Mouse (Mus musculus): Measurements from ENCODE around the gene Ptpn9.
A peak's percentile ranks its signal among the peaks of the same experiment; 100 is the strongest.

The Ptpn9 gene

GRCm38 (mm10) chr9:57014766-57015165 lies 20.0 kb downstream of the Ptpn9 start:
- no peak for DNase-seq (ENCODE audit: low spot score in 2 of 2)

DNA sequence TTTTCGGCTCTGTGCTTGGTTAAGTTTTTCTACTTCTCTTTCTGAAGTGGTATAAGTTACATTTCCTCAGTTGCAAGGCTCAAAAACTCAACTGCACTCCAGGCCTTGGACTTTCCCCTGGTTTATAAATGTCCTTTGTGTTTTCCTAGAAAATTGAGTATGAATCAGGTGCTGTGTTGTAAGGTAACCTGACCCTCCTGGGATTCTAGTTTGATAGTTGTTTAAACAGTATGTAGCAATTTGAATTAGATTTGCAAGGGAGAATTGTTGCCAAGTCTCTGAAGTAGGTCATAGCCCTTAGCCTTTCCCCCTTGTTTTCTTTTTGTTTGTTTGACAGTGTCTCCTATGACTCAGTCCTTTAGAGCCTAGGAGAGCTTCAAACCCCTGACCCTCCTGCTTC lies 22.9 kb downstream of the Ptpn9 start:
- DNase-seq (ENCODE audit: low spot score in 2 of 2), result no peak

DNA sequence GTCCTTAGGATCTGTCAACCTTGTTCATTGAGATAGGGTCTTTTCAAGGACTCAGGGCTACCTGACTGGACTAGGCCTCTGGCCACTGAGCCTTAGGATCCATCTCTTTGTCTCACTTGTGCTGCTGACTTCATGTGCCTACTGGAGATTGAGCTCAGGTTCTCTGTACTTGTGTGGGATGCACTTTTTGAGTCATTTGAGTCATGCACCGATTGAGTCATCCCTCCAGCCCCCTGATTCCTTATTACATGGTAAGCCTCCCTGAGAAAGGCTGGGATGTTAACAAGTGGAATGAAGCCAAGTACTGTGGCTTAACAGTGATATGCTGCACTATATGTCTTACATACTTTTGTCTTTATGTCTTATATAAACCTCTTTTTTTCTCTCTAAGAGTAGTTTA lies 37.0 kb downstream of the Ptpn9 start:
- DNase-seq (ENCODE audit: low spot score in 2 of 2), result no peak

GRCm38 (mm10) chr9:57056237-57056636 lies 61.5 kb downstream of the Ptpn9 start:
- peak; percentile 18 to 31 for DNase-seq (ENCODE audit: low spot score in 2 of 2)

GRCm38 (mm10) chr9:57064164-57064563 lies 69.4 kb downstream of the Ptpn9 start:
- DNase-seq (ENCODE audit: low spot score in 2 of 2), result no peak

- no peak for DNase-seq (ENCODE audit: low spot score in 2 of 2)
Measured at GRCm38 (mm10) chr9:57068266-57068665, 73.5 kb downstream of the Ptpn9 start.

GRCm38 (mm10) chr9:57070262-57070661 lies 75.5 kb downstream of the Ptpn9 start:
- DNase-seq (ENCODE audit: low spot score in 2 of 2), result no peak

GRCm38 (mm10) chr9:57070800-57071545 lies 76.2 kb downstream of the Ptpn9 start:
- DNase-seq (ENCODE audit: low spot score in 2 of 2), result no peak

GRCm38 (mm10) chr9:57071801-57072351 lies 77.2 kb downstream of the Ptpn9 start, which contains the start of gene Sin3a:
TSS of gene Sin3a (plus strand) at chr9:57072040.
- peak; percentile 62 to 73 for DNase-seq (ENCODE audit: low spot score in 2 of 2)

DNA sequence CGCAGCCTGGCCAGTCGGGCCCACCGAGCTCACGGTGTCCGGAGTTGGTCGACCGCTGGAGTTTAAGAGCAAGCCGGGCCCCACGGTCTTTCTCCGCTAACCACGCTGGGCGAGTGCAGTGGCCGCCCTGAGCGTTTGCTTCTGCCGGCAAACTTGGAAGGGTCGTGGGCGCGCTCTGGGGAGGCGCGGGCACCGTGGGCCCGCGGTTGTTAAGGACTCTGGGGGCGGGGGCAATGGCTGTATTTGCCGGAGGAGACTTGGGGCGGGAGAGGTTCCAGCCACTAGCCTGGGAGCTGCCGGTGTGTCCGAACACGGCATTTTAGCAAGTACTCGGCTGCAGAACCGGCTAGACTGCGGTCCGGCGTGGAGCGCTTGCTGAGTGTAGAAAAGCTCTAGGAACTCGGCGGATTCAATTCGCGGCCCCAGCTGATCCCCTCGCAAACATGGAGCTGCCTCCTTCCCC lies 77.8 kb downstream of the Ptpn9 start:
- no peak for DNase-seq (ENCODE audit: low spot score in 2 of 2)

DNA sequence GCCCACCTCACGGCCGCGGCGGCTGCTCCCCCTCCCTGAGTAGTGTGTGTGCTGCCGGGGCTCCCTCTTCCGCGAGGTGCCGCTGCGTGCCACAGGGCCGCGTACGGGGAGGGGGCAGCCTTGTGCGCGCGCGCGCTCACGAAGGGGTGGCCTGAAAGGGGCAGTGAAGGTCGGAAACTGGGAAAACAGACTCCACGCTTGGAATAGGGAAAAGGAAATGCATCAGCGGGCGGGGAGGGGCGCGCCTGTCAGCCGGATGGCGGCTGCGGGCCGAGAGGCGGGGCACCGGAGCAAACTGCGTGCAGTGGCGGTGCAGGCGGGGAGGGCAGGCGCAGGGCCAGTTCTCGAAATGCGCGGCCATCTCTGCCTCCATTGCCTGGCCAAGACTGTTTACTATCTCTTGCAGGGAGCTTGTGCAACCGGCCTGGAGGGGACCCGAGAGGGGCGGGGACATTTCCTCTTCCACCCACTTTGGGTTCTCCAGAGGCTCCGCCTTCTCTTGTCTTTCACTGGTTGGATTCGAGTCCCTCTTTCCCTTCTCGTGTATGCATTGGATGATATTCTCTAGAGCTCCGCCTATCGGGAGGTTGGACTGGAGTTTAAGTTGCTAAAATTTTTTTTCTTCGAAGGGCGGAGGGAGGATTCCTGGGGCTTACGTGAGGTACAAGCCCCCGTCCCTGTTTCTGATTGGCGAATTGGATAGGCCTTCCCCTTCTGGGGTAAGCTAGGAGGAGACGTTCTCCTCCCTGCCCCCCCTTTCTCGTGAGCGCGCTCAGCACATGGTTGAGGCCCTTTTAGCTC lies 78.5 kb downstream of the Ptpn9 start:
- peak; percentile 92 to 96 for DNase-seq (ENCODE audit: low spot score in 2 of 2)

GRCm38 (mm10) chr9:57073790-57074094 lies 79.0 kb downstream of the Ptpn9 start:
- no peak for DNase-seq (ENCODE audit: low spot score in 2 of 2)

DNA sequence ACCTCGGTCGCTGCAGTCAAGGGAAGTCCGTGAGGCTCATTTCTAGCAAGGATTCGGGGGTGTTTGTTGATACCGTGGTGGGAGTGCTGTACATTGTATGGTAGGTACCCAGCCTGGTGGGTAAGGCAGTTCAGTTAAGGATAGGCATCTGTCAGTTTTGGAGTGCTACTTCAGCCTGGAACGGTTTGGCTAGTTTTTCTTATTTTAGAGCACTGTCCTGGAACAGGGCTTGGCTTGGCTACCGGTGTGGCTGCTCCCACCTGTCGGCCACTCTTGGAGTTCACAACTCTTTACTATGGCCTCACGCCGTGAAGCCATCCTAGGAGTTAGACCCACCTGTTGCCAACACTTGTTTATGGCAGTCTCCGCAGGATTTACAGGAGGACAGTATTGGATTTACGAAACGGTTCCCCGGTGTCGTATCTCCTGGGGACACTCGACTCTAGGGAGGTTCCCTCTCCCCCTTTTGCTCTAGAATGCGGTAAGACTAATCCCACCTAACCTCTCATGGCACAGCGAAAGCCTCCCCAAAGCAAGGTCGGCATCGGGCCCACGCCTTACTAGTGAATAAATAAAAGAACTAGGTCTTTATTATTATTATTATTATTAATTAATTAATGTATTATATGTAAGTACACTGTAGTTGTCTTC lies 79.6 kb downstream of the Ptpn9 start:
- peak; percentile 7 to 25 for DNase-seq (ENCODE audit: low spot score in 2 of 2)

DNA sequence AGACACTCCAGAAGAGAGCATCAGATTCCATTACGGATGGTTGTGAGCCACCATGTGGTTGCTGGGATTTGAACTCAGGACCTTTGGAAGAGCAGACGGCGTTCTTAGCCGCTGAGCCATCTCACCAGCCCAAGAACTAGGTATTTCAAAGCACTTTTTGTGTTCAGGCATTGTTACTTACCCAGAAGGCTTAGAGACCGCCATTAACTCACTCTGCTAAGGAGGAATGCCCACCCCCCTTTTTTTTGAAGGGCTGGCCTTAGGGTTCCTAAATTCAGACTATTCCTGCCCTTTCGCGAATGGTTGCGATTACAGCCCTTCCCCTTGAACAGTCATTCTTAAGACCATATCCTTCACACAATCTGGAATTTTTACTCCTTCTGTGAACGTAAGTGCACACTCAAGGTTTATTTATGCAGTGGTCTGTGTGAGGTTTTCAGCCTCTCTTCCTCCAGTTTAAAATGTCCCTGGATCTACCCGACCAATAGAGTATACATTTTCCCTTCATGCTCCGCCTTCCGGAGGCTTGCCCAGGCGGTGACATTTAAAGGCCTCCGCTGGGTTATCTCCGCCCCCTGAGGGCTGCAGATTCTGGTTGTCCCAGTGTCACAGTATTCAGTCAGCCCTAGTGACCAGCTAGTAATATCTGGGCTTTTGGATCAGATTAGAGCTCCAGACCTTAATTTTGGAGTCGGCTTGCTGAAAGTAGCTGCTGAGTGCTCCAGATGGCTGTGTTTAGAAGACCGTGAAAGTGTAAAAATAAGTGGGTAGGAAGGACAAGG lies 80.3 kb downstream of the Ptpn9 start:
- peak; percentile 69 to 81 for DNase-seq (ENCODE audit: low spot score in 2 of 2)

GRCm38 (mm10) chr9:57075681-57076381 lies 81.1 kb downstream of the Ptpn9 start:
- DNase-seq (ENCODE audit: low spot score in 2 of 2), result peak; percentile 99

DNA sequence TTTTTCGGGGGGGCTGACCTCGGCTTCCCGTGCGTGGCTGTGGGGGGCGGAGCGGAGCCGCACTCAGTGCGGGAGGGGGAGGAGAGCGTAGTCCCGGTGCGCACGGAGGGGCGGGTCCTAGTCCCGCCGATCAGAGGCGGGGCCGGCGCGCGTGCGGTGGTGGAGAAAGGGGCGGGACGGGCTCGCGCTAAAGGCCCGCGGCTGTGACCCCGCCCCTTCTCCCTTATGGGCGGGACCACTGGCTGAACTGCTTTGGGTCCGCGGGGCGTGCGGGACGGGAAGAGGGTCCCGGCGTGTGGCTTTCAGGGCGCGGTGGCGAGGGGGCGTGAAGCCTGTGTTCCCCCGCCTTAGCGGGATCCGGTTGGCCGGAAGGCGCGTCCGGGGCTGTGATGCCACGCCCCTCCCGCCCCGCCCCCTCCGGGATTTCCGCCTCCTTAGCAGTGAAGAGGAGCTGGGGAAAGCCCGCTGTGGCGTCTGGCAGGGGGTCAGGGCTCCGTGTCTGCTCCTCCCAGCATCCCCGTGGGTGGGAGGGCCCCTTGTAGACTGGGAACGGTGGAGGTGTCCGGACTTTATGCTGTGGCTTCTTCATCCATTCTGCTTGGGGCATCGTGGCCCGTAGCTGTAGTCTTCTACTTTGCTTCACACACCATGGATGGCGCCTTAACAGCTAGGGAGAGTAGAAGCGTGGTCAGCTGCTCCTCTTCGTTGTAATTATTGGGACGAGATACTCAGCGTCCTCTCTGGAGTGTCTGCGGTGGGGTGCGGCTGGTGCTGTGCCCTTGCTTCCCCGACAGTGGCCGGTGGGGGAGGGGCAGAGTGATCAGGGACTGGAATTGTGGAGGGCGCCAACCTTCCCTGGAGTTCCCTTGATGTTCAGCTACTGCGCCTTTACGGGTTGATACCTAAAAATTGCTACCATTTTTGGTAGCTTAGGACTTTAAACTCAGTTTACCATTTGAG lies 82.3 kb downstream of the Ptpn9 start:
- peak; percentile 84 to 87 for DNase-seq (ENCODE audit: low spot score in 2 of 2)

DNA sequence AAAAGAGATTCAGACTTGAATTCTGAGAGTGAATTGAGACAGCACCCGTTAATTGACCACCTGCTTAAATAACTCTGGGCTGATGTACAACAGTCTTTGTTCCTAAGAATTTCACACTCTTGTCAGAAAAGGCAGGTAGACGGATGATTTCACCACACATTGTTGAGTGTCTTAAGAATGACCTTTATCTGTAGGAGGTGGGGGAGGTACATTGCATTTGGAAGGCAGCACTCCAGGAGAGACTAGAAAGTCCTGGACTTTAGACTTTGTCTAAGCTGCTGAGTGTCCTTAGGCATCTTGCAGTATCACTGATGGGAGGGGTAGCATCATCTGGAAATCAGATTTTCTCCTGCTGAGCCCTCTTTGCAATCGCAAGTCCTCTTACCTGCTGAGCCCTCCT lies 87.5 kb downstream of the Ptpn9 start:
- DNase-seq (ENCODE audit: low spot score in 2 of 2), result no peak
